In the genomic region with DNA sequence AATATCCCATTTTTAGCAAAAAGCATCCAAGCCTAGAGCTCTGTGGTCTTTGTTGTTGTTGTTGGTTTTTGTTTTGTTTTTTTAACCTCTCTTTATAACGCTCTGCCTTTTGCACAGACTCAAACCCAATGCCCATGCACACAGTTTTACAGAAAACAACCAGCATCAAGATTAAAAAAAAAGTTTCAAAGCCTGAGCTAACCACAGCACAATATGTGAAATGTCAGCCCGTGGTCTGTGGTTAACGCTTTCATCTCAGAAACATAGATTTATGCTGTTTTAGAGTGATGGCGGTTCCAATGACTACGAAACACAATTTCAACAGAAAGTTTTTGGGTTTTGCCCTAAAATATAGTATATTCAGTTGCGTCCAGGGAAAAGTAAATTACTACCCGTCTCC, we compare ENCODE assay signal across 23 mouse cellular contexts.
DNase-seq lines count a peak whose midpoint lies in the region; ATAC-seq lines count a peak whose summit lies in the region.
"Had no signal": no experiment of that assay in that cellular context is flagged by ENCODE, and none has a peak within 500 bp of the region (broad histone marks: within the 10 kb centered on the region; RNA-seq: fewer than 3 reads in every experiment).

No protein-coding gene starts in this region.

- no peak overlapping the region for H3K9ac ChIP-seq in intestine, embryonic 15.5 days
- H3K9ac ChIP-seq: hindbrain, embryonic 13.5 days; limb, embryonic 15.5 days; liver, embryonic 14.5 days; lung, embryonic 15.5 days had no signal

- no peaks in the 10 kb centered on the region for H3K9me3 ChIP-seq in intestine, embryonic 15.5 days
- H3K9me3 ChIP-seq: hindbrain, embryonic 13.5 days; limb, embryonic 15.5 days; lung, embryonic 15.5 days had no signal

- 93% methylated on average over 7 of the region's 7 CpGs for WGBS in intestine, embryonic 15.5 days

- no peaks in the 10 kb centered on the region for H3K27me3 ChIP-seq in intestine, embryonic 15.5 days (replicated peaks)
- H3K27me3 ChIP-seq: hindbrain, embryonic 13.5 days; limb, embryonic 15.5 days; lung, embryonic 15.5 days had no signal

- no peak overlapping the region for H3K27ac ChIP-seq in intestine, embryonic 15.5 days
- H3K27ac ChIP-seq: hindbrain, embryonic 13.5 days; limb, embryonic 15.5 days; liver, embryonic 14.5 days; lung, embryonic 15.5 days; stomach, postnatal 0 days had no signal

- peak; percentile 8 for DNase-seq in thymus, postnatal 14 days
- no peak for DNase-seq in thymus, postnatal 36 days
- DNase-seq in T-cell, adult 2 months (ENCODE audit: low spot score) = peak; percentile 34
- peak; percentile 32 for DNase-seq in induced T-regulatory cell, adult 2 months (ENCODE audit: low read depth)
- DNase-seq in kidney, postnatal 4 days = no peak
- no peak for DNase-seq in right cerebral cortex, adult 18-20 months
- DNase-seq: adrenal gland, postnatal 10 days; cerebellum, adult 2 months; cerebellum, postnatal 25 days; embryo, embryonic 11 days; gastrocnemius, postnatal 36 days; kidney, adult 8-10 months; kidney, postnatal 10 days; left cerebral cortex, postnatal 4 days; lung, postnatal 36 days had no signal

- no peak overlapping the region for H3K4me2 ChIP-seq in intestine, embryonic 15.5 days (replicated peaks)
- H3K4me2 ChIP-seq: hindbrain, embryonic 13.5 days; limb, embryonic 15.5 days; lung, embryonic 15.5 days had no signal

- no peak overlapping the region for H3K4me3 ChIP-seq in intestine, embryonic 15.5 days (replicated peaks)
- H3K4me3 ChIP-seq: hindbrain, embryonic 13.5 days; limb, embryonic 15.5 days; lung, embryonic 15.5 days had no signal

- no peak for ATAC-seq in intestine, embryonic 15.5 days
- ATAC-seq: forebrain, embryonic 16.5 days; midbrain, embryonic 16.5 days had no signal

- H3K4me1 ChIP-seq in intestine, embryonic 15.5 days (replicated peaks) = no peaks in the 10 kb centered on the region
- H3K4me1 ChIP-seq: hindbrain, embryonic 13.5 days; limb, embryonic 15.5 days; lung, embryonic 15.5 days had no signal

- H3K36me3 ChIP-seq in intestine, embryonic 15.5 days = no peaks in the 10 kb centered on the region
- H3K36me3 ChIP-seq: hindbrain, embryonic 13.5 days; limb, embryonic 15.5 days; lung, embryonic 15.5 days had no signal

Comparison
In these comparisons a context has a peak if more than half of its experiments do, and no peak if none do; other contexts are left out.
1. DNase-seq: peak in thymus, postnatal 14 days (single experiment), T-cell, adult 2 months (single experiment) and induced T-regulatory cell, adult 2 months (single experiment); none in thymus, postnatal 36 days (0 of 2), kidney, postnatal 4 days (0 of 2) and right cerebral cortex, adult 18-20 months (single experiment).